Mouse (Mus musculus): ENCODE results near the gene Efhd1.

Efhd1 gene

DNA sequence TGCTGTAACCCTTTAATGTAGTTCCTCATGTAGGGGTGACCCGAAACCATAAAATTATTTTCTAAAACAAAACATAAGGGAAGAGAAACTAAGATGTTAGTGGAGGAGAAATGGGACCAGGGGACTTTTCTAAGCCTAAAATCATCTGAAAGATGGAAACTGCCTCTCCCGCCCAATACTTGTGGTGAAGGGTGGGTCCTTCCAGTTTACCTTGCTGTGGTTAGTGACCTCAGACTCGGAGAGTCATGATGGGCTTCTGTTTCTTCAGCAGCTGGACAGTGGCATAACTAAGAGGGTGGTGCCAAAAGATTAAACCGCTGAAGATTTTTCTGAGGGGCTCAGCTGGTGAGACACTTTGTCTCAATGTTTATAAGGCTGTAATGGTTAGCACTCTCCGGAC, 16.1 kb downstream of the Efhd1 start:
- no peaks in the 10 kb centered on the region; the same call in 1 of the 2 replicates for H3K27me3 ChIP-seq (ENCODE audit: control insufficient read depth, insufficient read depth, low read length, poor library complexity, severe bottlenecking)
- DNase-seq (ENCODE audit: low read depth, low spot score): no peak
- H3K36me3 ChIP-seq (ENCODE audit: control insufficient read depth, insufficient read depth, low read length, poor library complexity, severe bottlenecking): no peaks in the 10 kb centered on the region

DNA sequence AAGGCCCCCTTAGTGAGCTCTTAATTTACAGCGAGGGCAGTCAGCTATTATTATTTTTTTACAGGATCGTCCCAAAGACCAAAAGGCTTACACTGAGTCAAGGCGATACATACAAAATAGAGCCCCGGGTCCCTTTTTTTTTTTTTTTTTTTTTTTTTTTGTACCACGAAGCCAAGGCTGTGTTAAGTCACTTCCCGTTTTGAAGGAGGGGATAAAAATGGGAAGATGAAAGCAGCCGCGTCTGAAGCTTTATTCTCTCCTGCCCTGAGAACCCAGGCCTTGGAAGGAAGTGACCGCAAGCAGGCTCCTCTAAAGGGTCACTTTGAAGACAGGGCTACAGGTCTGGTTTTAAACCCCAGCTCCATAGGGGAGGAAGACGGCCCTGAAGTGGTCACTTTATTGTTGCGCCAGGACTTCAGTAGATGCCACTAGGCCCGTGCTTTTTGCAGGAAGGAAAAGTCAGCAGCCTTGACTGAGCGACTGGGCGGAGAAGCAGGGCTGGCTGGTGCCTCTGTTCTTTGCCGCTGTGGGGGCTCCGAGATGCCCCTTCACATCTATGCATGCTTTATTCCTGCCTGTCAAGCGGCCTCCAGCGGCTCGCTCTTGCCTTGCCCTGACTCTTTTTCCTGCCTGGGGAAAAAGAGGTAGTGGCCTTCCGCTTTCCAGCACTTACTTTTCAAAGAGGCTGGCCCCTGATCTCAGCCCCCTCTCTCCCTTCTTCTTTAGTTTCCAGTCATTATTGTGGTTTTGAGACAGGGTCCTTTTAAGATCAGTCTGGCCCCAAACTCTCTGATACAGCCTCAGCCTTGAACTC, 17.6 kb downstream of the Efhd1 start:
- no peak for DNase-seq (ENCODE audit: low read depth, low spot score)
- Histone ChIP-seq H3K27me3 (ENCODE audit: control insufficient read depth, insufficient read depth, low read length, poor library complexity, severe bottlenecking) (no peaks in the 10 kb centered on the region; the same call in 1 of the 2 replicates), H3K36me3 (ENCODE audit: control insufficient read depth, insufficient read depth, low read length, poor library complexity, severe bottlenecking) (no peaks in the 10 kb centered on the region)

DNA sequence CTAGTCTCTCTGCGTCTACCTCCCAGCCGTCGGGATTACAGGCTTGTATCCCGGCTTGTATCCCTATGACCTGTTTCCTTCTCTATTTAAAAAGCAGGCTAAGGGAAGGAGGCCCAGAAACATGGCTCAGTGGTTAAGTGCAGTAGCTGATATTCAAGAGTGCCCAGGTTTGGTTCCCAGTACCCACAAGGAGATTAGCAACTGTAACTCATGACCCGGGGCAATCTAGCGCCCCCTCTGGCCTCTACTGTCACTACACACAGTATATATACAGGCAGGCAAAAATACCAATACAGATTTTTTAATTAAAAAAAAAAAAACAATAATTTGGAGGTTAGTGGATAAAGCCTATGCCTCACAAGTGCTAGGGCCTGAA, 18.2 kb downstream of the Efhd1 start:
- no peak for DNase-seq (ENCODE audit: low read depth, low spot score)
- no peaks in the 10 kb centered on the region for H3K36me3 ChIP-seq (ENCODE audit: control insufficient read depth, insufficient read depth, low read length, poor library complexity, severe bottlenecking)
- no peaks in the 10 kb centered on the region; the same call in 1 of the 2 replicates for H3K27me3 ChIP-seq (ENCODE audit: control insufficient read depth, insufficient read depth, low read length, poor library complexity, severe bottlenecking)

DNA sequence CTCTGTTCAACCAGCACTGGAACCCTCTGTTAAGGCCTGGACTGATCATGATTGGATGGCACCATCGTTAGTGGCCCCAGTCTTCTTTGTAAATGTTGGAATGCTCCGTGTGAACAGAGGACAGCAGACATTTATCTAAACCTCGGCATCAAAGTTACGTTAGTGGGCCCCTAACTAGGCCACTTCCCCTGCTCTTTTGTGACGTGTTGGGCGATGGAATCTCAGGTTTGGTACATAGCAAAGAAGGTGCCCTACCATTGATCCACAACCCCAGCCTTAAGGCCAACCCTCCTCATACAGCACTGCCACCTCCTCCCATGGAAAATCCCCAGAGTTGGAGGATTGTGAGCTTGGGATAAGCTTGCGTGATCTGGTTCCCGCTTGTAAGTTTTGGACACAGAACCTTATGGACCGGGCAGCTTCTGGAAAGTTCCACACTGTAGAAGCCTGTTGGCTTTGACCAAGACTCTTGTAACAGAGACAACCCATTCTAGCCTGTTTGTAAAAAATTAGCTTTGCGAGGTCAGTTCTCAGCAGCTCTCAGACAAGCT, 19.3 kb downstream of the Efhd1 start:
- H3K27me3 ChIP-seq (ENCODE audit: control insufficient read depth, insufficient read depth, low read length, poor library complexity, severe bottlenecking): no peaks in the 10 kb centered on the region; the same call in 1 of the 2 replicates
- DNase-seq (ENCODE audit: low read depth, low spot score): no peak
- H3K36me3 ChIP-seq (ENCODE audit: control insufficient read depth, insufficient read depth, low read length, poor library complexity, severe bottlenecking): no peaks in the 10 kb centered on the region

DNA sequence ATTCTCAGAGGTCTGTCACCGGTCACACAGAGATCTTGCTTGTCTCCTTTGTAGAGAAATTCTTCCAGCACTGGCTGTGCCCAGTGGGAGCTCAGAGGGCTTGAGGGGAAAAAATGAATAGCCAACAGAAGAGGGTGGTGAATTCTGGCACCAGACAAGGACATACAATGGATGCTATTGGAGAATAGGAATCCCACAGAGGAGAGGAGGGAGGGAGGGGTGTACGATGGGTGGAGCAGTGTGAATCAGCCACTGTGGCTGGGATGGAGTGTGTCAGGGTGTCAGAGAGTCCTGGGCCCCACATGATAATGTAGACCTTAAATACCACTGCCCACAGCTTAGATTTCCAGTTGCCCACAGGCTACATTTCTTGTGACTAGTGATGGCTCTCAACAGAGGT, 22.9 kb downstream of the Efhd1 start:
- no peak for DNase-seq (ENCODE audit: low read depth, low spot score)

DNA sequence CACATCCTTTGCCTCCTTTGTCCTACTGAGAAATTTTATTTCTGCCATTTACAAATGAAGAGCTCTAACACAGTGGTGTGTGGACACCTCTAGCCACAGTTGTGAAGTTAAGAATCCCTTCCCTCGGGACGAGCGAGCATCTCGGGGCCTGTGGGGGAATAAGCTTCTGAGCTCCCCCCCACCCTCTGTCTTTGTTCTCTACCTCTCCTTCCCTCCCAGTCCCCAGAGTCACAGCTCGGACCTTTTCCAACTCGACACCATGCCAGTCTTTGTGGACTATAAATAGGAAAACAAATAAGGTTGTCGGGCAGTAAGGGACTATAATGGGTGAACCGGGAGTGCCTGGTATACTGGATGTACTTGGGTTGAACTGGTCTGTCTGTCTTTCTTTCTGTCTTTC, 27.3 kb downstream of the Efhd1 start:
- H3K27me3 ChIP-seq (ENCODE audit: control insufficient read depth, insufficient read depth, low read length, poor library complexity, severe bottlenecking): no peaks in the 10 kb centered on the region
- H3K36me3 ChIP-seq (ENCODE audit: control insufficient read depth, insufficient read depth, low read length, poor library complexity, severe bottlenecking): no peaks in the 10 kb centered on the region
- no peak for DNase-seq (ENCODE audit: low read depth, low spot score)

More for the DNA sequence above, 22.9 kb downstream of the Efhd1 start:
- Histone ChIP-seq H3K27me3 (ENCODE audit: control insufficient read depth, insufficient read depth, low read length, poor library complexity, severe bottlenecking) (no peaks in the 10 kb centered on the region; the same call in 1 of the 2 replicates), H3K36me3 (ENCODE audit: control insufficient read depth, insufficient read depth, low read length, poor library complexity, severe bottlenecking) (no peaks in the 10 kb centered on the region)

DNA sequence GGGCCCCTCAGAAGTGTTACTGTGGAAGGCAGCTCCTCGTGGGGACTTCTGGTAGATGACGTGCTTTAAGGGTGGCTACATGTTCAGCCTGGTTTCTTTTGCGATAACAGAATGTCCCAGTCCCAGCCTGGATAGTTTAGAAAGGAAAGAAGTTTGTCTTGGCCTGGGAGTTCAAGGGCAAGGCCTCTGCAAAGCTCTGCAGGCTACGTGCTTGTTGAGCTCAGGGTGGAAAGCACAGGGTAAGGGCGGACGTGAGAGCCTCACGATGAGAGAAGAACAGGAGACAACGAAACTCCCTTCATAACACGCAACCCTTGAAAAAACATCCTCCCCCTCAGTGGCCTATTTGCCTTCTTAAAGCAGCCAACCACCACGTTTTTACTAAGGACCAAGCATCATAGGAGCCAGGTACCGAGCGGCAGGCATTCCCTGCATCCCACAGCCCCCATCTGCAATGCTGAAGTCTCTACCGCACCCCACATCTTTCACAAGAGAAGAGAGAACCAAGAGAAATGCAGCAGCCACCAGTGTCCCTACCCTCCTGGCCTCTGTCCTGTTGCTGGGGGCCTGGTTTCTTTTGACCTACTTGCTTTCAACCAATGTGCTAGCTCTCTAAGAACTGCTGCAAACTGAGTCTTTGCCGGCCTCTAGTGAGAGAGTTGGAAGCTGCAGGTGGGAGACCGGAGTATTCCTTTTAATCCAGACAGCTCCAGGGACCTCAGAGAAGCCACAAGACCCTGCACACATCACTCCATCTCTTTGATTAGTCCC, 28.4 kb downstream of the Efhd1 start:
- no peaks in the 10 kb centered on the region for H3K27me3 ChIP-seq (ENCODE audit: control insufficient read depth, insufficient read depth, low read length, poor library complexity, severe bottlenecking)
- no peak for DNase-seq (ENCODE audit: low read depth, low spot score)
- no peaks in the 10 kb centered on the region for H3K36me3 ChIP-seq (ENCODE audit: control insufficient read depth, insufficient read depth, low read length, poor library complexity, severe bottlenecking)

DNA sequence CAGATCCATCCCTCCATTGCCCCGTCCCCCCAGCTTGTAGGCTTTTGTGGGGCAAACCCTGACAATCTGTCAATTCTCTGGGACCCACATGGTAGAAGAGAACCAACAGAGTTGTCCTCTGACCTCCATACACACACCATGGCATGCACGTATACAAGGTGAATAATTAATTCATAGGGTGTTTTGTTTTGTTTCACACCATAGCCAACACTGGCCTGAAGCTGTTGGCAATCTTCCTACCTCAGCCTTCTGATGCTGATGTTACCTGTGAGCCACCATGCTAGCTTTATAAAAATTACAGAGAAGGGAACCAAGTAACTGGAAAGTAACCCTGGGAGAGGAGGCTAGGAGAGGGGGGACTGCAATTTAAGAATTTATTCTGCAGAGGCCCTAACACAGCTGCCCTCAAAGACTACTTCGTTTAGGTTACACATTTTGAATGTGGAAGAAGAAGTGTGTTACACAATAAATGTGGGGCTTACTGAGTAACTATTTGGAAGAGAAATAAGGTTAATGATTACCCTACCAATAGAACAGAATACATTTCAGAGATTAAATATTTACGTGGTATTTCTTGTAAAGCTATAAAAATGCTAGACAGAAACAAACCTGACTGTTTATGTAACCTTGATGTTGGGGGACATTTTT, 30.0 kb downstream of the Efhd1 start:
- Histone ChIP-seq H3K27me3 (ENCODE audit: control insufficient read depth, insufficient read depth, low read length, poor library complexity, severe bottlenecking) (no peaks in the 10 kb centered on the region), H3K36me3 (ENCODE audit: control insufficient read depth, insufficient read depth, low read length, poor library complexity, severe bottlenecking) (no peaks in the 10 kb centered on the region)
- no peak for DNase-seq (ENCODE audit: low read depth, low spot score)

DNA sequence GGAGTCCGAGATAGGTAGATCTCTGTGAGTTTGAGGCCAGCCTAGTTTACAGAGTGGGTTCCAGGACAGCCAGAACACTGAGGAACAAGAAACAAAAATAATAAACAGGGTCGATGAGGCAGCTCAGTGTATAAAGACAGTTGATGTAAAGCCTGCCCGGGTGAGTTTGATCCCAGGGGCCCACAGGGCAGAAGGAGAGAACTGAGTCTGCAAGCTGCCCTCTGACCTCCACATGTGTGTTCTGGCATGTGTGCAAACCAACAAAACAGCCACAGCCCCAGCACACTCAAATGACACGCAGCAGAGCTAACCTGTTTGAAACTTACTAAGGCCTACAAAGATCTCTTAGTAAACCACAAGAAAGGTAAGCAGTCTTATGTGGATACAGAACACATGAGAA, 30.8 kb downstream of the Efhd1 start:
- no peaks in the 10 kb centered on the region for H3K36me3 ChIP-seq (ENCODE audit: control insufficient read depth, insufficient read depth, low read length, poor library complexity, severe bottlenecking)
- no peak for DNase-seq (ENCODE audit: low read depth, low spot score)
- H3K27me3 ChIP-seq (ENCODE audit: control insufficient read depth, insufficient read depth, low read length, poor library complexity, severe bottlenecking): no peaks in the 10 kb centered on the region

DNA sequence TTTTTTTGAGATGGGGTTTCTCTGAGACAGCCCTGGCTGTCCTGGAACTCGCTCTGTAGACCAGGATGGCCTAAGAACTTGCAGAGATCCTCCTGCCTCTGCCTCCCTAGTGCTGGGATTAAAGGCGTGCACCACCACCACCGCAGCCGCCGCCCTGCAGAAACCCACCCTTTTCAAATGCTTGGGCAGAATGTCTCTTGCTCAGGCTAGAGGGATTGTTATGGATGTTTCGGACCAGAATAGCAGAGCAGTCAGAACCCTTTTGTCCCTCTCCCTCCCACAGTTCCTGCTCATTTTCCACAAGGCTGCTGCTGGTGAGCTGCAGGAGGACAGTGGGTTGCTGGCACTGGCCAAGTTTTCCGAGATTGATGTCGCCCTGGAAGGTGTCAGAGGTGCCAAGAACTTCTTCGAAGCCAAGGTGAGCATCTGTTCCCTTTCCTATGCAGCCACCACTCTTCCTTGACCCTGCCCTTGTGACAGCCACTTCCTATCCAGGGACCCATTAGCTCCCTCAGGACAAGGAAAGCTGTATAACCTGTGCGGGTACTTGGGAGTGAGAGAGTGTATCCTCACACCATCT, 33.3 kb downstream of the Efhd1 start:
- Histone ChIP-seq H3K27me3 (ENCODE audit: control insufficient read depth, insufficient read depth, low read length, poor library complexity, severe bottlenecking) (no peaks in the 10 kb centered on the region), H3K36me3 (ENCODE audit: control insufficient read depth, insufficient read depth, low read length, poor library complexity, severe bottlenecking) (no peaks in the 10 kb centered on the region)
- DNase-seq (ENCODE audit: low read depth, low spot score): no peak

DNA sequence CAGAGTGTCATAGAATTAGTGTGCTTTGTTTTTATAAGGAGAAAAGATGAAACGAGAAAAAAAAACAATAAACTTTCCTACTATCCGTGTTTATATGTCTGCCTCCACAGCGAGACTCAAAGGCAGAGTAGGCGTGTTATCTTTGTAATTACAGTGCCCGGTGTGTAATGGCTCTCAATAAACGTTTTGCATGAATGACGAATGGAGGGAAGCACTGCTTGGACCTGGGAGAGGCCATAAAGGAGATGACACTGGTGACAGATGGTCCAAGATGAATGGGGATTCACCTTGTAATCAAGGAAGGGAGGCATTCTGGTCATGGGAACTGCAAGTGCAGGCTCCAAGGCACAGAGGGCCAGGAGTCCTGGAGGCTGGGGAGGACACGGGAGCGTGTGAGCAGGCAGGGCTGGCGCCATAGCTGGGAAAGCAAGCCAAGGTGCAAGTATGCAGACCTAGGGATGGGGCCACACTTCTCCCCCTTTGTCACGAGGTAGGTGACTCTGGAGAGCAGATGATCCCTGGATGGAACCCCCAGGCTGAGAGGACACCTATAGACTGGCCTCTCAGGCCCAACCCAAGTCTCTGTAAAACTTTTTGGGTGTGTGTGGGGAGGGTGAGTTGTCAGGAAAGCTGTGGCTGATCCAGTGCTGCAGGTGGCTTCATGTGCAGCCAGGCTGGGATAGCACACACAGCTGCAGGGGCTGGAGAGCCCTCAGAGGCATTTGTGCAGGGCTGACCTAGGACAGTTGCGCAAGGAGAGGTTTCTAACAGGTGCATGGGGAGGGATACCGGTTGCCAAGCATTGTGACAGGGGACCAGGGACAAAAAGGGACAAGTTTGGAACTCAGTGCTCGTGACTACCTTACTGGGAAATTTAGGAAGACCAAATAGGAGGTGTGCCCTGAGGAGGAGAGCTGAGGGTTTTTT, 36.5 kb downstream of the Efhd1 start:
- Histone ChIP-seq H3K27me3 (ENCODE audit: control insufficient read depth, insufficient read depth, low read length, poor library complexity, severe bottlenecking) (no peaks in the 10 kb centered on the region), H3K36me3 (ENCODE audit: control insufficient read depth, insufficient read depth, low read length, poor library complexity, severe bottlenecking) (no peaks in the 10 kb centered on the region)
- DNase-seq (ENCODE audit: low read depth, low spot score): no peak

DNA sequence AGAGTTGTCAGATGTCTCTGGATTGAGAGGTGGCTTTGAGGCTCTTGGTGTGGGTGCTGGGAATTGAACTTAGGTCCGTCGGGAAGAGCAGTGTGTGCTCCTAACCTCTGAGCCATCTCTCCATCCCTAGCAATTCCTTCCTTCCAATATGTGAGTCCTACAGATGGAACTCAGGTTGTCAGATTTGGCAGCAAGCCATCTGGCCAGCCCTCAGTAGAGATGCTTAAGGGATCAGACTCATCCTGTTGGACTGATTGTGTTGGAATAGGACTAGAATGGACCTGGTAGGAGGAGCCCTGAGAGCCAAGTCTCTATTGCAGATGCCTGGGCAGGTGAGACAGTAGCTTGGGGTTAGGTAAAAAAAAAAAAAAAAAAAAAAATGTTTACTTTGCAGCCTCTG, 37.8 kb downstream of the Efhd1 start:
- H3K27me3 ChIP-seq (ENCODE audit: control insufficient read depth, insufficient read depth, low read length, poor library complexity, severe bottlenecking): no peaks in the 10 kb centered on the region
- DNase-seq (ENCODE audit: low read depth, low spot score): no peak
- no peaks in the 10 kb centered on the region for H3K36me3 ChIP-seq (ENCODE audit: control insufficient read depth, insufficient read depth, low read length, poor library complexity, severe bottlenecking)

DNA sequence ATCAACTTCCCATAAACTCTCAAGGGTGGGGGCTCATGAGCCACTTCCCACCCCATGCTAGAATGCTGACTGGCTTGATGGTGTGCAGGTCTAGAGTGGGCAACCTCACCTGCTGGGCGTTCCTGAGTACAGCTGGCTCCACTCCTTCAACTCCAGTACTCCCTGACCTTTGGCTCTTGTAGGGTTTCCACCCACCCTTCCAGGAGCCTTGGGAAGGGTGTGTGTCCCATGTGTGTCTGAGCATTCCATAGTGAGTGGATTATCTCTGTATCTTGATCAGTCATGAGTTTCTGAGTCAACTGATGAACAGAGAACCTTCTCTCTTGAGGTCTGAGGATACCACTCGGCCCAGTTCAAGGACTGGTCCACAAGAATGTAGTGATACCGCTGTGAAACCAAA, 44.8 kb downstream of the Efhd1 start:
- Histone ChIP-seq H3K36me3 (ENCODE audit: control insufficient read depth, insufficient read depth, low read length, poor library complexity, severe bottlenecking) (no peaks in the 10 kb centered on the region), H3K27me3 (ENCODE audit: control insufficient read depth, insufficient read depth, low read length, poor library complexity, severe bottlenecking) (no peaks in the 10 kb centered on the region)
- DNase-seq (ENCODE audit: low read depth, low spot score): no peak

DNA sequence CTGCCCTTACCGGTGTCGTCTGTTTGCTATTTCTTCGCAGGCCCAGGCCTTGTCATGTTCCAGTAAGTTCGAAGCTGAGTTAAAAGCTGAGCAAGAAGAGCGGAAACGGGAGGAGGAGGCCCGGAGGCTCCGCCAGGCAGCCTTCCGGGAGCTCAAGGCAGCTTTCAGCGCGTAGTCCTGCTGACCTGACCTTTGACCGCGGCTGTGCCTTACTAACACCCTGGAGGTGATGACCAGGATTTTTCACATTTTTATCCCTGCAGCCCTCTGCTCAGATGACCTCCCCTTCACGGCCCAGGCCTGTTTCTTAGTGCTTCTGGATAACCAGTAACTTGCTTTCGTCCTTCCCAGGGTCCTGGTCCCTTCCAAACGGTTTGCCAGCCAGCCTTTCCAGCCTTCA, 45.5 kb downstream of the Efhd1 start:
- no peak for DNase-seq (ENCODE audit: low read depth, low spot score)
- Histone ChIP-seq H3K36me3 (ENCODE audit: control insufficient read depth, insufficient read depth, low read length, poor library complexity, severe bottlenecking) (no peaks in the 10 kb centered on the region), H3K27me3 (ENCODE audit: control insufficient read depth, insufficient read depth, low read length, poor library complexity, severe bottlenecking) (no peaks in the 10 kb centered on the region)

Measured in splenic B cell, adult 2 months (primary cell).